In genomic region chr5:21434148-21434929, GRCm38 (mm10) we compare ENCODE assay signal across 8 mouse cellular contexts. TPM values are rescaled to one million over a fixed set of nuclear protein-coding genes. Genes with fewer than 3 reads are reported as not detected.
A peak's percentile ranks its signal among the peaks of the same experiment; 100 is the strongest.
DNase-seq lines count a peak whose midpoint lies in the region; ATAC-seq lines count a peak whose summit lies in the region.

No protein-coding gene starts in this region.

- DNase-seq in kidney, postnatal 10 days, result peak; percentile 38
- no peak for DNase-seq in kidney, postnatal 36 days
- peak; percentile 26 for DNase-seq in Muller cell, postnatal 12 days (ENCODE audit: inconsistent ontology term)
- peak; percentile 70 for DNase-seq in cerebellum, adult 9-11 months
- peak; percentile 22 for DNase-seq in layer of hippocampus, adult 9-11 months
- peak; percentile 67 for DNase-seq in telencephalon, adult 2 months (ENCODE audit: low read depth, low spot score)
- DNase-seq in adrenal gland, adult 8-10 months, result no peak

- ATAC-seq in erythroblast, adult 5-6 weeks (replicated peaks; ENCODE audit: low FRiP score, poor library complexity, severe bottlenecking), result no peak

RNA-seq across cellular contexts. Expression of gene Fam185a, which starts 9.6 kb away (rescaled TPM):
- total RNA-seq in adrenal gland, adult 8-10 months (2022), result 10 to 100 TPM; 14.7 to 19.2 (median 16.1) TPM
- total RNA-seq in erythroblast, adult 5-6 weeks (2015; ENCODE audit: low replicate concordance), result 0.96 and 1.5 TPM in 2 replicates
- total RNA-seq in erythroblast, adult 5-6 weeks (2017; ENCODE audit: low replicate concordance), result 0.51 and 1.8 TPM in 2 replicates

RNA-seq across cellular contexts. Expression of gene Ccdc146, which starts 9.9 kb away (rescaled TPM):
- total RNA-seq in adrenal gland, adult 8-10 months (2022), result under 1 TPM in 3 of 4 experiments, not detected in 1; 0.12 to 0.37 (median 0.28) TPM
- total RNA-seq in erythroblast, adult 5-6 weeks (2015; ENCODE audit: low replicate concordance), result not detected in 2 replicates
- total RNA-seq in erythroblast, adult 5-6 weeks (2017; ENCODE audit: low replicate concordance), result not detected in 2 replicates

Comparison
In these comparisons a context has a peak if more than half of its experiments do, and no peak if none do; other contexts are left out.
1. DNase-seq: peak in kidney, postnatal 10 days (single experiment), Muller cell, postnatal 12 days (single experiment), cerebellum, adult 9-11 months (single experiment), layer of hippocampus, adult 9-11 months (single experiment) and telencephalon, adult 2 months (single experiment); none in kidney, postnatal 36 days (0 of 2) and adrenal gland, adult 8-10 months (single experiment).
2. RNA of gene Fam185a, which starts 9.6 kb away (total RNA-seq): 14.7 to 19.2 TPM in adrenal gland, adult 8-10 months; 0.51 to 1.8 TPM in erythroblast, adult 5-6 weeks; every median in the first group is over 4 times any median in the second.